Mouse (Mus musculus): ENCODE data around the gene Stac3.

GRCm38 (mm10) chr10:127534036-127534928 lies 32.8 kb downstream of the Stac3 start, which contains the start of gene Nxph4:
- no peak for TF ChIP-seq CTCF (IDR thresholded peaks at IDR 0.05; ENCODE audit: low read depth)
- TF ChIP-seq EP300 (IDR thresholded peaks at IDR 0.05; ENCODE audit: low read depth) = no peak
